Mouse (Mus musculus) bone marrow, adult 2 months (tissue): ENCODE results near the gene Oprl1.

ENCODE experiments used
- CTCF ChIP-seq: fragments of 200-500 bp; IDR thresholded peaks from 2 replicates; pipeline ENCODE4 v1.5.1; 2011; ENCODE audit warnings: low read length, control low read depth; ENCODE audit not compliant: control insufficient read depth, insufficient read depth
- POLR2A ChIP-seq: fragments of 200-500 bp; IDR thresholded peaks from 2 replicates; pipeline ENCODE4 v1.6.1; 2011; ENCODE audit warnings: low read depth, mild to moderate bottlenecking, control low read depth, low read length, borderline replicate concordance; ENCODE audit not compliant: control insufficient read depth

DNA sequence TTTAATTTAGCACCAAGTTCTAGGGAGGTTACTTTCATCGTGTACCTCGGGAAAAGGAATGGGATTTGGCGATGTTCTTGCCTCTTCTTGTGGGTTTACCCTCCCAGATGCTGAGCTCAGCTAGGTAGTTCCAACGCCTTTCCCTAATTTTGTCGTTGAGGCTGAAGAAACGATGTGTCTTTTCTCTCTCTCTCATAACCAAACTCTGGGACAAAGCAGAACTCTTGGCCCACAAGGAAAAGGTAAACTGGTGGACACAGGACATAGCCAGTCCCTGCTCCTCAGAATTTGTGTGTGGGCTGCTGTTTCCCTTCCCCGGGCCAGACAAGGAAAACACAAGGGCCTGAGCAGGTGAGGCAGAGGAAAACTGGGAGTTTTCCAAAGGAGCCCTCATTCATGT lies 42.8 kb upstream of the Oprl1 start:
- TF ChIP-seq CTCF, result no peak
- no peak for TF ChIP-seq POLR2A
